Mouse (Mus musculus) G1E (cell line): ENCODE measurements around the gene Bcl11b.

Source experiments
- CTCF ChIP-seq: IDR thresholded peaks from 2 replicates; pipeline ENCODE4 v1.5.1; 2012; ENCODE audit warnings: low read depth, low read length, inconsistent platforms, mixed read lengths
- GATA1 ChIP-seq: IDR thresholded peaks from 2 replicates; pipeline ENCODE4 v1.6.1; 2012; ENCODE audit warnings: borderline replicate concordance, low read length, inconsistent platforms, mixed read lengths
- GATA2 ChIP-seq: IDR thresholded peaks from 2 replicates; pipeline ENCODE4 v1.6.1; 2012; ENCODE audit warnings: low read depth, low read length, inconsistent platforms, borderline replicate concordance

DNA sequence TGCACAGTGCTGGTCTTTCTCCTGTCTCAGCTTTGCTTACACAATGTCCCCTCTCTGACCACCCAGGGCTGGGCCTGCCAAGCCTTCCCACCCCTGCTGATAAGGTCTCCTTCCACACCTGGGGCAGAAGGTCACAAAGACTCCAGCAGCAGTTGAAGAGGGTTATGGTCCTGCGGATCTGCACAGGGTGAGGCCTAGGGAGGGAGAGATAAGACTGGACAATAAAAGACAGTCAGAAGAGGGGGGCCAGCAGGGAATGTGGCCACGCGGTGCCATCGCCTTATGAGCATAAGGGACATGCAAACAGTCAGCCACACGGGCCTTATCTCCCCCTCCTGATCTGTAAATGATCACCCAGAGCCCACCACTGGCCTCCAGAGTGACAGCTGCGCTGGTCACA lies 34.0 kb upstream of the Bcl11b start:
- TF ChIP-seq CTCF (no peak), GATA1 (no peak), GATA2 (no peak)
